Mouse (Mus musculus): ENCODE data around the gene Chchd2. TPM values are rescaled to one million over a fixed set of nuclear protein-coding genes. Genes with fewer than 3 reads are reported as not detected.
A peak's percentile ranks its signal among the peaks of the same experiment; 100 is the strongest.
"Not testable (repeated sequence)": the region's sequence is repeated elsewhere in the genome, so short reads cannot be mapped to it uniquely, and the experiment has no call there.

Gene Chchd2
- total RNA-seq, 2 experiments from 2014 or later = 429 to 443 TPM

GRCm38 (mm10) chr5:129909591-129909990 lies 22.3 kb upstream of the Chchd2 start:
- Histone ChIP-seq H3K4me3 (no peak overlapping the region), H3K27ac (no peak overlapping the region)
- TF ChIP-seq CTCF (IDR thresholded peaks at IDR 0.05) = no peak
- DNase-seq (ENCODE audit: extremely low spot score in 1 of 2, low spot score in 2 of 2) = no peak
- intact Hi-C loops (cut with DNase I) = loop anchor here (5.0 kb wide), 1 partner anchor 33 kb away; the partner anchor contains the start of gene Vkorc1l1

GRCm38 (mm10) chr5:129909147-129909546 lies 21.9 kb upstream of the Chchd2 start:
- DNase-seq (ENCODE audit: extremely low spot score in 1 of 2, low spot score in 2 of 2) = no peak
- H3K27ac ChIP-seq = no peak overlapping the region; the same call in 1 of the 2 replicates
- intact Hi-C loops (cut with DNase I) = loop anchor here (5.0 kb wide), 1 partner anchor 33 kb away; the partner anchor contains the start of gene Vkorc1l1
- TF ChIP-seq CTCF (IDR thresholded peaks at IDR 0.05) = no peak
- peak overlapping the region; percentile 85 for H3K4me3 ChIP-seq

- peak within 1 kb of the TSS; percentile 92 for H3K27ac ChIP-seq
- DNase-seq (ENCODE audit: extremely low spot score in 1 of 2, low spot score in 2 of 2) = peak; percentile 86 to 89
- peak; percentile 18 for TF ChIP-seq CTCF (IDR thresholded peaks at IDR 0.05)
- H3K4me3 ChIP-seq = peak within 1 kb of the TSS; percentile 85
- intact Hi-C loops (cut with DNase I) = loop anchor here (5.0 kb wide), 1 partner anchor 34 kb away; the partner anchor contains the start of gene Vkorc1l1
Measured at GRCm38 (mm10) chr5:129908242-129908965, 21.1 kb upstream of the Chchd2 start, which contains the start of gene Nupr1l. Gene Nupr1l (plus strand): TSS chr5:129908540.

GRCm38 (mm10) chr5:129907775-129908174 lies 20.5 kb upstream of the Chchd2 start:
- Histone ChIP-seq H3K4me3 (peak overlapping the region; percentile 85), H3K27ac (no peak overlapping the region)
- DNase-seq (ENCODE audit: extremely low spot score in 1 of 2, low spot score in 2 of 2) = no peak
- intact Hi-C loops (cut with DNase I) = loop anchor here (5.0 kb wide), 1 partner anchor 35 kb away; the partner anchor contains the start of gene Vkorc1l1
- no peak for TF ChIP-seq CTCF (IDR thresholded peaks at IDR 0.05)

GRCm38 (mm10) chr5:129898449-129898848 lies 11.2 kb upstream of the Chchd2 start, which contains the start of gene Phkg1:
Gene Phkg1 (minus strand): TSS chr5:129898549.
- Histone ChIP-seq H3K4me3 (no peak within 1 kb of the TSS), H3K27ac (no peak within 1 kb of the TSS)
- no peak for TF ChIP-seq CTCF (IDR thresholded peaks at IDR 0.05)
- intact Hi-C loops (cut with DNase I) = no loop called here
- no peak for DNase-seq (ENCODE audit: extremely low spot score in 1 of 2, low spot score in 2 of 2)

- Histone ChIP-seq H3K27ac (no peak within 1 kb of the TSS), H3K4me3 (peak within 1 kb of the TSS; percentile 77)
- intact Hi-C loops (cut with DNase I) = no loop called here
- DNase-seq (ENCODE audit: extremely low spot score in 1 of 2, low spot score in 2 of 2) = peak; percentile 82 to 89
- no peak for TF ChIP-seq CTCF (IDR thresholded peaks at IDR 0.05)
Measured at GRCm38 (mm10) chr5:129895198-129896088, 8.2 kb upstream of the Chchd2 start, which contains the start of gene Zbed5. Gene Zbed5 (plus strand): TSS chr5:129895723.

GRCm38 (mm10) chr5:129890390-129890789 lies 3.1 kb upstream of the Chchd2 start:
- DNase-seq (ENCODE audit: extremely low spot score in 1 of 2, low spot score in 2 of 2); H3K27ac ChIP-seq; intact Hi-C loops (cut with DNase I); H3K4me3 ChIP-seq: not testable (repeated sequence)

GRCm38 (mm10) chr5:129886271-129886670 lies 999 bp downstream of the Chchd2 start:
- Histone ChIP-seq H3K27ac (peak overlapping the region; percentile 96), H3K4me3 (peak overlapping the region; percentile 97)
- no peak for TF ChIP-seq CTCF (IDR thresholded peaks at IDR 0.05)
- intact Hi-C loops (cut with DNase I) = no loop called here
- no peak for DNase-seq (ENCODE audit: extremely low spot score in 1 of 2, low spot score in 2 of 2)

- Histone ChIP-seq H3K27ac (no peak overlapping the region), H3K4me3 (no peak overlapping the region)
- no peak for DNase-seq (ENCODE audit: extremely low spot score in 1 of 2, low spot score in 2 of 2)
- intact Hi-C loops (cut with DNase I) = loop anchor here (2.0 kb wide), 1 partner anchor 15 kb away; no protein-coding TSS in a partner anchor
- no peak for TF ChIP-seq CTCF (IDR thresholded peaks at IDR 0.05)
Measured at GRCm38 (mm10) chr5:129879888-129880287, 7.4 kb downstream of the Chchd2 start.

- intact Hi-C loops (cut with DNase I) = no loop called here
- DNase-seq (ENCODE audit: extremely low spot score in 1 of 2, low spot score in 2 of 2) = peak; percentile 23 to 47
- H3K27ac ChIP-seq = peak overlapping the region; percentile 69
- peak; percentile 50 for TF ChIP-seq CTCF (IDR thresholded peaks at IDR 0.05)
- peak overlapping the region; percentile 6; the same call in 1 of the 2 replicates for H3K4me3 ChIP-seq
Measured at GRCm38 (mm10) chr5:129878946-129879345, 8.3 kb downstream of the Chchd2 start.

- TF ChIP-seq CTCF (IDR thresholded peaks at IDR 0.05) = no peak
- intact Hi-C loops (cut with DNase I) = no loop called here
- peak; percentile 19 to 28 for DNase-seq (ENCODE audit: extremely low spot score in 1 of 2, low spot score in 2 of 2)
- Histone ChIP-seq H3K4me3 (no peak overlapping the region), H3K27ac (peak overlapping the region; percentile 69)
Measured at GRCm38 (mm10) chr5:129877731-129878455, 9.4 kb downstream of the Chchd2 start.

All from left cerebral cortex, adult 2 months (tissue).